Mouse (Mus musculus) heart, postnatal 14 days (tissue): ENCODE results near the gene Gm11569. TPM values are rescaled to one million over a fixed set of nuclear protein-coding genes. Genes with fewer than 3 reads are reported as not detected.
"Not testable (repeated sequence)": the region's sequence is repeated elsewhere in the genome, so short reads cannot be mapped to it uniquely, and the experiment has no call there.

Experiments
- DNase-seq, 2 experiments: peaks; one replicate each; pipeline ENCODE4 v3.0.0; 2021 to 2022
- intact Hi-C: fragments of 180-260 bp; cut with DNase I; formaldehyde crosslinking; loops from one replicate; pipeline ENCODE4 v1.15.1; 2025
- long read RNA-seq, 2 experiments: library from polyadenylated mRNA; stranded (forward); transcript quantifications; one replicate each; pipeline ENCODE4 v2.0.0; 2021
- total RNA-seq, 2 experiments: library from RNA; stranded (reverse); gene quantifications; 2 replicates each; pipeline ENCODE4 v1.2.3; 2021

Gm11569 gene
- total RNA-seq: not detected
- long read RNA-seq, experiment 1: 0 reads
- long read RNA-seq, experiment 2: 0 reads

DNA sequence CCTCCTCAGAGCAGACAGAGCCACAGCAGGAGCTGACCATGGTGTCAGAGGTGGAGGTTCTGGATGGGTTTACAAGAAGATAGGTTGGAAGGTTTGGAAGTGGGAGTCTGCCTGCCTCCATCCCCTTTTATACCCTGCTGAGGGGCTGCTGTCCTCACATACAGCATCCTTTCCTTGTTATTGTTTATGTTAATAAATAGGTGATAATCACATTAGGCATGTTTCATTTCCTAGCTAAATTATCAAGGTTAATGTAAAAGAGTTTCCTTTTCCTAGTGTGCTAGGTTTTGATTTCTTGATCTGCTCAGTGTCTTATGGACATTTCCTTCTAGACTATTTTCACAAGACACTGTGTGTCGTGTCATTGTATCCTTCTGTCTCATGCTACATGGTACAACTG lies at the start of gene Gm11569:
Gene Gm11569, minus strand, starts transcription at position 101 of the 400 bp plus-strand sequence.
- intact Hi-C loops: not testable (repeated sequence)

DNA sequence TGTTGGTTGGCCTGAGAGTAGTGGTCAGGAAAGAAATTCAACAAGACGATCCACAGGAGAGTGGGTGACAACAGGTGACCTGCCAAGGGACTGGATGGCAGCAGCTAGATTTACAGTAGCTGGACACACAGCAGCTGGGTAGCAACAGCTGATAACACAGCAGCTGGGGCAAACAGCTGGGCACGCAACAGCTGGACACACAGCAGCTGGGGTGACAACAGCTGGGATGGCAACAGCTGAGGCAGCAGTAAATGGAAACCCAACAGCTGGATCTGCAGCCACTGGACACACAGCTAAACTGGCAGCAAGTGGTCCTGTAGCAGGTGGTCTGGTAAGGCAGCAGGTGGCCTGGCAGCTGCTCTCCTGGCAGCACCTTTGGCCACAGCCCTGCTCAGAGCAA lies 48.0 kb upstream of the Gm11569 start:
- no peak for DNase-seq
- intact Hi-C loops: no loop called here

More for the DNA sequence above, at the start of gene Gm11569:
- DNase-seq: not testable (repeated sequence)

DNA sequence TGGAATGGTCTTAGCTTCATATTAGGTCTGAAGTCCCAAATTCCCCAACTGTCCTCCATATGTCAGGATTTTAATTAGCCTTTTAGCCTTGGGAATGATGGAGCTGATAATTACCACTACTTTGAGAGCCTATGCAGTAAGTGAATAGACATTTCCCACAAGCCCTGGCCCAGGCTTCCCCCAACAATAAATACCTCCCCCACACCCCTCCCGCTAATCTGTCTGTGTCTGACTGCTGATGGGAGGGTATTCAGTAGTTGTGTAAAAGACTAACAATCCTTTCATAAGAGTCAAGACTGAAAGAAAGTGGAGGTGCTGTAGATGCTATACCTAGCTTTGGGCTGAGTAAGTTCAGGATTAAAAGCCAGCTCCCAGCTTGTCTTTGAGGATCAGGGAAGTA lies 43.5 kb upstream of the Gm11569 start:
- intact Hi-C loops: no loop called here
- no peak for DNase-seq

DNA sequence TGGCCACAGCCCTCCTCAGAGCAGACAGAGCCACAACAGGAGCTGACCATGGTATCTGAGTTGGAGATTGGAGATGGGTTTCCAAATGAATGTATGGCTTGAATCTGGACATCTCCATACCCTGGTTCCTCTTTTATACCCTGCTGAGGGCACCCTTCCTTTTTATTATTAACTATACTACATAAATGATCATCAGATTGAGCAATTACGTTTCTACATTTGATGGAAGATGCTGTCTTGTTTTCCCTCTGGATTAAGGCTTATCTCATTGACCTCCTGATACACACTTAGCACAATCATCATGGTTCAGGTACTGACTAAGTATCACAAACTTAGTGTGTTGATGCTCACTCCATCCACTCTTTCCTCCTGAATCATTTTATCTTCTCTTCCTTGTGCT lies 39.2 kb upstream of the Gm11569 start, which contains the start of gene 2300003K06Rik:
Gene 2300003K06Rik, minus strand, starts transcription at position 101 of the 400 bp plus-strand sequence.
- no peak for DNase-seq
- intact Hi-C loops: no loop called here

DNA sequence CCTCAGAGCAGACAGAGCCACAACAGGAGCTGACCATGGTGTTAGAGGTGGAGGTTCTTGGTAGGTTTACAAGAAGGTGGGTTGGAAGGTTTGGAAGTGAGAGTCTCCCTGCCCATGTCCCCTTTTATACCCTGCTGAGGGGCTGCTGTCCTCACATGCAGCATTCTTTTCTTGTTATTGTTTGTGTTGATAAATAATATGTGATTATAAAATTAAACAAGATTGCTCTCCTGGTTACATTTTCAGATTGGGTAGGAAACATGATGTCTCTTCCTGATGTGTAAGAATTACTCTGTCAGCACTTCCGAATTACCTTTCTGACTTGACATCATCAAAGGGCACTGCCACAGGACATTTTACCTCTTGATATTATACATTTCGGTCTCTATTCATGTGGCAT lies 16.8 kb upstream of the Gm11569 start, which contains the start of gene Gm11564:
Gene Gm11564, minus strand, starts transcription at position 101 of the 400 bp plus-strand sequence.
- intact Hi-C loops, DNase-seq: not testable (repeated sequence)

DNA sequence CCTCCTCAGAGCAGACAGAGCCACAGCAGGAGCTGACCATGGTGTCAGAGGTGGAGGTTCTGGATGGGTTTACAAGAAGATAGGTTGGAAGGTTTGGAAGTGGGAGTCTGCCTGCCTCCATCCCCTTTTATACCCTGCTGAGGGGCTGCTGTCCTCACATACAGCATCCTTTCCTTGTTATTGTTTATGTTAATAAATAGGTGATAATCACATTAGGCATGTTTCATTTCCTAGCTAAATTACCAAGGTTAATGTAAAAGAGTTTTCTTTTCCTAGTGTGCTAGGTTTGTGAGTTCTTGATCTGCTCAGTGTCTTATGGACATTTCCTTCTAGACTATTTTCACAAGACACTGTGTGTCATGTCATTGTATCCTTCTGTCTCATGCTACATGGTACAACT lies 11.1 kb upstream of the Gm11569 start, which contains the start of gene Krtap4-13:
Gene Krtap4-13, minus strand, starts transcription at position 101 of the 400 bp plus-strand sequence.
- DNase-seq, intact Hi-C loops: not testable (repeated sequence)

DNA sequence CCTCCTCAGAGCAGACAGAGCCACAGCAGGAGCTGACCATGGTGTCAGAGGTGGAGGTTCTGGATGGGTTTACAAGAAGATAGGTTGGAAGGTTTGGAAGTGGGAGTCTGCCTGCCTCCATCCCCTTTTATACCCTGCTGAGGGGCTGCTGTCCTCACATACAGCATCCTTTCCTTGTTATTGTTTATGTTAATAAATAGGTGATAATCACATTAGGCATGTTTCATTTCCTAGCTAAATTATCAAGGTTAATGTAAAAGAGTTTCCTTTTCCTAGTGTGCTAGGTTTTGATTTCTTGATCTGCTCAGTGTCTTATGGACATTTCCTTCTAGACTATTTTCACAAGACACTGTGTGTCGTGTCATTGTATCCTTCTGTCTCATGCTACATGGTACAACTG lies 5.6 kb upstream of the Gm11569 start, which contains the start of gene Gm11554:
Gene Gm11554, minus strand, starts transcription at position 101 of the 400 bp plus-strand sequence.
- DNase-seq, intact Hi-C loops: not testable (repeated sequence)

DNA sequence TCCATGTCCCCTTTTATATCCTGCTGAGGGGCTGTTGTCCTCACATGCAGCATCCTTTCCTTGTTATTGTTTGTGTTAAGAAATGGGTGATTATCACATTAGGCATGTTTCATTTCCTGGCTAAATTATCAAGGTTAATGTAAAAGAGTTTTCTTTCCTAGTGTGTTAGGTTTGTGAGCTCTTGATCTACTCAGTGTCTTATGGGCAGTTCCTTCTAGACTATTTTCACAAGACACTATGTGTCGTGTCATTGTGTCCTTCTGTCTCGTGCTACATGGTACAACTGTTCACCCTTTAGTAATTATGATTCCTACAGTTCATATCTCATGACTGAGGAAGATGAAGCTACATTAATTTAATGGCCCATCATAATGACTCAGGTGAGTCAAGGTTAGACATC lies 5.4 kb downstream of the Gm11569 start, which contains the start of gene Gm11596:
Gene Gm11596, minus strand, starts transcription at position 101 of the 400 bp plus-strand sequence.
- DNase-seq: no peak
- intact Hi-C loops: no loop called here

DNA sequence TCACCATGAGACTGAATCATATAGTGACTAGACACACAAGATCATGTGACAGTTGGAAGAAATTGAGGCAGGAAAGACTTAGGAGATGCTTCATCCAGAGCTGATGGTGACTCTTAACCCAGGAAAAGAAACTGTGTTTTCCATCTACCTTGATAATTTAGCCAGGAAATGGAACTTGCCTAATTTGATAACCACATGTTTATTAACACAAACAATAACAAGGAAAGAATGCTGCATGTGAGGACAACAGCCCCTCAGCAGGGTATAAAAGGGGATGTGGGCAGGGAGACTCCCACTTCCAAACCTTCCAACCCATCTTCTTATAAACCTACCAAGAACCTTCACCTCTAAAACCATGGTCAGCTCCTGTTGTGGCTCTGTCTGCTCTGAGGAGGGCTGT lies 13.8 kb downstream of the Gm11569 start, which contains the start of gene Krtap4-9:
Gene Krtap4-9, plus strand, starts transcription at position 301 of the 400 bp plus-strand sequence.
- DNase-seq, intact Hi-C loops: not testable (repeated sequence)

DNA sequence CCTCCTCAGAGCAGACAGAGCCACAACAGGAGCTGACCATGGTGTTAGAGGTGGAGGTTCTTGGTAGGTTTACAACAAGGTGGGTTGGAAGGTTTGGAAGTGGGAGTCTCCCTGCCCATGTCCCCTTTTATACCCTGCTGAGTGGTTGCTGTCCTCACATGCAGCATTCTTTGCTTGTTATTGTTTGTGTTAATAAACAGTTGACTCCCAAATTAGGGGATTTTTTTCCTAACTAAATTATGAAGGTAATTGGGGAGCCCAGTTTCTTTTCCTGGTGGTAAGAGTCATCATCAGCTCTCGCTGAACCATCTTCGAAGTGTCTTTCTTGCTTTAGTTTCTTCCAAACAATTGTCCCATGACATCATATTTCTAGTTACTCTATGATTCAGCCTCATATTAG lies 18.1 kb downstream of the Gm11569 start, which contains the start of gene Krtap4-8:
Gene Krtap4-8, minus strand, starts transcription at position 101 of the 400 bp plus-strand sequence.
- intact Hi-C loops: no loop called here
- DNase-seq: no peak

DNA sequence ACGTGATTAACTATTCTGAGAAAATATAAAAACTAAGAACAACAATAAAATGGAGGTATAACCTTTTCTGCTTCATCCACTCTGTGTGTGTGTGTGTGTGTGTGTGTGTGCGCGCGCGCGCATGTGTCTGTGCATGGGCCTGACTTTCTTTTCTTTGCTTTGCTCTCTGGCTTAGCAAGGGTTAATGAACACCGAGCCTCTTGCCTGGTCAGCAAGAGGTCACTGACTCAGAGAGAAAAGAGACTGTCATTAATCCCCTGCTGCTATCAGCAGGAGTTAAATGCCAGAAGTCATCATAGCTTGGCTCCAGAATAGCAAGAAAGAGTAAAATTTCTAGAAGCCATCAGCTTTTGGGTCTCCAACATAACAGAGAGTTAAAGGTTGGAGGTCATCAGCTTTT lies 20.3 kb downstream of the Gm11569 start:
- no peak for DNase-seq
- intact Hi-C loops: no loop called here

DNA sequence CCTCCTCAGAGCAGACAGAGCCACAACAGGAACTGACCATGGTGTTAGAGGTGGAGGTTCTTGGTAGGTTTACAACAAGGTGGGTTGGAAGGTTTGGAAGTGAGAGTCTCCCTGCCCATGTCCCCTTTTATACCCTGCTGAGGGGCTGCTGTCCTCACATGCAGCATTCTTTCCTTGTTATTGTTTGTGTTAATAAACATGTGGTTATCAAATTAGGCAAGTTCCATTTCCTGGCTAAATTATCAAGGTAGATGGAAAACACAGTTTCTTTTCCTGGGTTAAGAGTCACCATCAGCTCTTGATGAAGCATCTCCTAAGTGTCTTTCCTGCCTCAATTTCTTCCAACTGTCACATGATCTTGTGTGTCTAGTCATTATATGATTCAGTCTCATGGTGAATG lies 25.9 kb downstream of the Gm11569 start, which contains the start of gene Gm11595:
Gene Gm11595, minus strand, starts transcription at position 101 of the 400 bp plus-strand sequence.
- DNase-seq, intact Hi-C loops: not testable (repeated sequence)

DNA sequence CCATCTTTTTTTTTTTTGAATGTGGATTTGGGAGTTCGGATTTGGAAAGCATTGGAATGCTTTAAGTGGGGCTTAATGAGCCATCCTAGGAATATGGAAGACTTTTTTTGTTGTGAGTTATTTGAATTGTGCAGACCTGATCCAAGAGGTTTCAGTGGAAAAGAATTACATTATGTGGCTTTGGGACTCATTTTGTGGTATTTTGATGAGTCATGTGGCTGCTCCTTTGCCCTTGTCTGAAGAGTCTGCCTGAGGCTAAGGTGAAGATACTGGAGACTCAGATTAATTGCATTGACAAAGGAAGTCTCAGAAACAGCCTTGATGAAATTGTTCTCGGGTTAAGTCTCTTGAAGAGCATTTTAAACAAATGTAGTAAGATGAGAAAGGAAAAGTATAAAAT lies 30.3 kb downstream of the Gm11569 start:
- DNase-seq: no peak
- intact Hi-C loops: no loop called here

DNA sequence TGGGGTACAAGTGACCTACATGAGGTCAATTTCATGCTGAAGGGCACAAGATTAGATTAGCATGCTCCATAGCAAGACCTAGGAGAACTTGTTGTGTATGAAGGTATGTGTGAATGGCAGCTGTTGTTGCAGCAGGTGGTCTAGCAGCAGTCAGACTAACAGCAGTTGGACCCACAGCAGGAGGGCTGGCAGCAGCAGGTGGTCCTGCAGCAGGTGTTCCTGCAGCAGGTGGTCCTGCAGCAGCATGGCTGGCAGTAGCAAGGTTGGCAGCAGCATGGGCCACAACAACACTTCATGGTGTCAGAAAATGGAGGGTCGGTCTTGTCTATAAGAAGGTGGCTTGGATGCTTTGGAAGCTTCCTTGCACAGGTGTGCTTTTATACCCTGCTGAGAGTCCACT lies 39.9 kb downstream of the Gm11569 start:
- intact Hi-C loops: no loop called here
- DNase-seq: no peak

Other genes starting within 250 kb of the Gm11569 start
- not detected for gene Krtap3-3, start 248.1 kb downstream of the Gm11569 start, total RNA-seq
- gene Krtap3-2, start 242.1 kb downstream of the Gm11569 start, total RNA-seq: not detected
- gene Gm11939, start 239.5 kb downstream of the Gm11569 start, total RNA-seq: not detected
- not detected for gene Krtap3-1, start 232.3 kb downstream of the Gm11569 start, total RNA-seq
- gene Krtap1-5, start 217.9 kb downstream of the Gm11569 start, total RNA-seq: not detected
- gene Krtap1-4, start 215.3 kb downstream of the Gm11569 start, total RNA-seq: not detected
- gene Krtap1-3, start 207.6 kb downstream of the Gm11569 start, total RNA-seq: not detected
- gene Krtap9-3, start 200.8 kb downstream of the Gm11569 start, total RNA-seq: not detected
- gene Gm11938, start 195.6 kb downstream of the Gm11569 start, total RNA-seq: not detected
- gene Gm11937, start 188.7 kb downstream of the Gm11569 start, total RNA-seq: not detected
- gene Krtap2-4, start 184.1 kb downstream of the Gm11569 start, total RNA-seq: not detected
- not detected for gene Gm11562, start 178.5 kb downstream of the Gm11569 start, total RNA-seq
- not detected for gene Krtap4-1, start 170.7 kb downstream of the Gm11569 start, total RNA-seq
- not detected for gene Krtap4-2, start 163.8 kb downstream of the Gm11569 start, total RNA-seq
- not detected for gene Krtap4-7, start 154.8 kb downstream of the Gm11569 start, total RNA-seq
- not detected for gene Gm11555, start 148.7 kb downstream of the Gm11569 start, total RNA-seq
- gene Gm11563, start 140.0 kb downstream of the Gm11569 start, total RNA-seq: not detected
- gene Krtap4-6, start 133.0 kb downstream of the Gm11569 start, total RNA-seq: not detected
- gene Gm14190, start 108.2 kb downstream of the Gm11569 start, total RNA-seq: not detected
- gene Gm14180, start 64.6 kb downstream of the Gm11569 start, total RNA-seq: not detected
- gene Gm11595, start 26.0 kb downstream of the Gm11569 start, total RNA-seq: not detected
- gene Krtap4-8, start 18.2 kb downstream of the Gm11569 start, total RNA-seq: not detected
- gene Krtap4-9, start 13.7 kb downstream of the Gm11569 start, total RNA-seq: not detected
- gene Gm11596, start 5.5 kb downstream of the Gm11569 start, total RNA-seq: not detected
- not detected for gene Gm11554, start 5.5 kb upstream of the Gm11569 start, total RNA-seq
- not detected for gene Krtap4-13, start 11.0 kb upstream of the Gm11569 start, total RNA-seq
- gene Gm11564, start 16.7 kb upstream of the Gm11569 start, total RNA-seq: not detected
- not detected for gene 2300003K06Rik, start 39.1 kb upstream of the Gm11569 start, total RNA-seq
- not detected for gene Krtap4-16, start 52.7 kb upstream of the Gm11569 start, total RNA-seq
- gene Gm11568, start 59.0 kb upstream of the Gm11569 start, total RNA-seq: not detected
- gene Gm11559, start 65.5 kb upstream of the Gm11569 start, total RNA-seq: not detected
- not detected for gene Krtap9-1, start 74.5 kb upstream of the Gm11569 start, total RNA-seq
- not detected for gene Gm11567, start 80.3 kb upstream of the Gm11569 start, total RNA-seq
- not detected for gene Krtap31-1, start 109.0 kb upstream of the Gm11569 start, total RNA-seq
- gene Gm11565, start 115.8 kb upstream of the Gm11569 start, total RNA-seq: not detected
- not detected for gene Krtap31-2, start 137.4 kb upstream of the Gm11569 start, total RNA-seq
- gene Krtap9-5, start 149.5 kb upstream of the Gm11569 start, total RNA-seq: not detected
- gene Krtap29-1, start 180.1 kb upstream of the Gm11569 start, total RNA-seq: not detected
- not detected for gene Krtap16-1, start 187.7 kb upstream of the Gm11569 start, total RNA-seq
- not detected for gene Krtap17-1, start 195.1 kb upstream of the Gm11569 start, total RNA-seq
- not detected for gene Krt33a, start 217.3 kb upstream of the Gm11569 start, total RNA-seq
- gene Krt33b, start 230.9 kb upstream of the Gm11569 start, total RNA-seq: not detected
- not detected for gene Krt34, start 242.6 kb upstream of the Gm11569 start, total RNA-seq